Mouse (Mus musculus): ENCODE data around the gene Usp43.

The Usp43 gene

GRCm38 (mm10) chr11:67895641-67896040 is 26.3 kb downstream of the Usp43 start:
- DNase-seq, result no peak

GRCm38 (mm10) chr11:67888521-67888920 is 33.4 kb downstream of the Usp43 start:
- no peak for DNase-seq

GRCm38 (mm10) chr11:67885921-67886320 is 36.0 kb downstream of the Usp43 start:
- DNase-seq, result no peak

GRCm38 (mm10) chr11:67865521-67866197 is 56.3 kb downstream of the Usp43 start:
- no peak for DNase-seq

- DNase-seq, result no peak
These were observed 56.9 kb downstream of the Usp43 start for GRCm38 (mm10) chr11:67865100-67865499.

GRCm38 (mm10) chr11:67861399-67861838 is 60.5 kb downstream of the Usp43 start:
- DNase-seq, result peak; percentile 21 to 41

GRCm38 (mm10) chr11:67860743-67861398 is 61.1 kb downstream of the Usp43 start:
- DNase-seq, result no peak

GRCm38 (mm10) chr11:67858518-67858917 is 63.4 kb downstream of the Usp43 start:
- no peak for DNase-seq

GRCm38 (mm10) chr11:67855035-67855434 is 66.9 kb downstream of the Usp43 start:
- peak; percentile 39 to 67 for DNase-seq

GRCm38 (mm10) chr11:67853996-67854395 is 68.0 kb downstream of the Usp43 start:
- peak; percentile 25 to 56 for DNase-seq

GRCm38 (mm10) chr11:67851770-67852169 is 70.2 kb downstream of the Usp43 start:
- DNase-seq, result no peak

- DNase-seq, result no peak
These were observed 76.8 kb downstream of the Usp43 start for GRCm38 (mm10) chr11:67845193-67845592.

GRCm38 (mm10) chr11:67839810-67840209 is 82.1 kb downstream of the Usp43 start:
- DNase-seq, result no peak

- peak; percentile 37 to 74 for DNase-seq
These were observed 86.4 kb downstream of the Usp43 start for GRCm38 (mm10) chr11:67835408-67836078.

GRCm38 (mm10) chr11:67831820-67832219 is 90.1 kb downstream of the Usp43 start:
- peak; percentile 19 to 57 for DNase-seq

- no peak for DNase-seq
These were observed 92.4 kb downstream of the Usp43 start for GRCm38 (mm10) chr11:67829530-67829929.

- DNase-seq, result peak; percentile 58 to 61
These were observed 93.4 kb downstream of the Usp43 start for GRCm38 (mm10) chr11:67828360-67829059.

GRCm38 (mm10) chr11:67821560-67821959 is 100.4 kb downstream of the Usp43 start:
- no peak for DNase-seq

GRCm38 (mm10) chr11:67820221-67820620 is 101.7 kb downstream of the Usp43 start:
- DNase-seq, result peak; percentile 67 to 77

GRCm38 (mm10) chr11:67819604-67820003 is 102.3 kb downstream of the Usp43 start:
- DNase-seq, result peak in 1 of 2 experiments; percentile 55

GRCm38 (mm10) chr11:67811535-67811934 is 110.4 kb downstream of the Usp43 start:
- peak in 1 of 2 experiments; percentile 11 for DNase-seq

GRCm38 (mm10) chr11:67808051-67808450 is 113.9 kb downstream of the Usp43 start:
- DNase-seq, result no peak
